Mouse (Mus musculus) erythroblast, adult 5-6 weeks (primary cell): Measurements from ENCODE around the gene Chit1. TPM values are rescaled to one million over a fixed set of nuclear protein-coding genes. Genes with fewer than 3 reads are reported as not detected.

Source experiments
- ATAC-seq: replicated peaks from 2 replicates; pipeline ENCODE4 v1.8.0; 2016; ENCODE audit warnings: moderate number of reproducible peaks, mild to moderate bottlenecking, moderate TSS enrichment, inconsistent platforms; ENCODE audit not compliant: poor library complexity, low FRiP score, severe bottlenecking
- total RNA-seq, 2 experiments: library from RNA; stranded (forward) in 1 of 2; stranded (reverse) in 1 of 2; fragments of 150-400 nt in 1 of 2; fragments of 200-764, 138-1000 nt in 1 of 2; gene quantifications; 2 replicates each; pipeline versions ENCODE4 v1.2.3 to v1.2.4; 2015 to 2017; ENCODE audit warnings: low replicate concordance in 2 of 2

Gene Chit1
- total RNA-seq, 2 experiments from 2014 or later: 2.9 TPM; not detected in 1

GRCm38 (mm10) chr1:134096264-134096934 is 14.6 kb upstream of the Chit1 start:
- 0 out of 2 replicates have a peak, but pooled peaks have one; percentile 13 for ATAC-seq

- no peak for ATAC-seq
Measured at GRCm38 (mm10) chr1:134097080-134097855, 13.8 kb upstream of the Chit1 start.

- ATAC-seq: peak; percentile 40
Measured at GRCm38 (mm10) chr1:134097956-134098725, 12.9 kb upstream of the Chit1 start.

GRCm38 (mm10) chr1:134098726-134099515 is 12.1 kb upstream of the Chit1 start:
- ATAC-seq: peak; percentile 85

GRCm38 (mm10) chr1:134099516-134100235 is 11.4 kb upstream of the Chit1 start:
- ATAC-seq: peak; percentile 54

- ATAC-seq: no peak
Measured at GRCm38 (mm10) chr1:134100401-134100800, 10.6 kb upstream of the Chit1 start.

- ATAC-seq: no peak
Measured at GRCm38 (mm10) chr1:134100928-134101327, 10.1 kb upstream of the Chit1 start.

GRCm38 (mm10) chr1:134101593-134101992 is 9.4 kb upstream of the Chit1 start:
- ATAC-seq: no peak

- ATAC-seq: no peak
Measured at GRCm38 (mm10) chr1:134103861-134104260, 7.2 kb upstream of the Chit1 start.

GRCm38 (mm10) chr1:134105043-134105763 is 5.8 kb upstream of the Chit1 start:
- ATAC-seq: no peak

GRCm38 (mm10) chr1:134105764-134106430 is 5.1 kb upstream of the Chit1 start:
- no peak for ATAC-seq

GRCm38 (mm10) chr1:134106719-134107118 is 4.3 kb upstream of the Chit1 start:
- peak; percentile 85 for ATAC-seq

GRCm38 (mm10) chr1:134107777-134108176 is 3.3 kb upstream of the Chit1 start:
- ATAC-seq: no peak

GRCm38 (mm10) chr1:134110015-134110414 is 1.0 kb upstream of the Chit1 start:
- ATAC-seq: 0 out of 2 replicates have a peak, but pooled peaks have one; percentile 44

- ATAC-seq: no peak
Measured at GRCm38 (mm10) chr1:134110449-134110848, 593 bp upstream of the Chit1 start.

- no peak for ATAC-seq
Measured at GRCm38 (mm10) chr1:134113560-134113959, 2.5 kb downstream of the Chit1 start.

GRCm38 (mm10) chr1:134114018-134114417 is 3.0 kb downstream of the Chit1 start:
- ATAC-seq: no peak

GRCm38 (mm10) chr1:134114730-134115129 is 3.7 kb downstream of the Chit1 start:
- no peak for ATAC-seq
